Mouse (Mus musculus): ENCODE data around the gene Mindy4. TPM values are rescaled to one million over a fixed set of nuclear protein-coding genes. Genes with fewer than 3 reads are reported as not detected.

Gene Mindy4
- polyA plus RNA-seq, 1 experiment from 2014 or later, result 1.7 TPM

GRCm38 (mm10) chr6:55320894-55321293 is 117.7 kb downstream of the Mindy4 start:
- Histone ChIP-seq H3K4me1 (ENCODE audit: insufficient read depth) (peaks cover 62% of the 10 kb centered on the region), H3K27ac (ENCODE audit: low read depth) (peak overlapping the region; percentile 16; the same call in 1 of the 2 replicates), H3K4me3 (ENCODE audit: low read depth, low read length) (no peak overlapping the region), H3K4me2 (ENCODE audit: low read depth, low read length) (peak overlapping the region; percentile 40; the same call in 1 of the 2 replicates), H3K27me3 (ENCODE audit: insufficient read depth, low read length) (no peaks in the 10 kb centered on the region), H3K36me3 (replicated peaks; ENCODE audit: insufficient read depth, low read length) (no peaks in the 10 kb centered on the region), H3K9ac (replicated peaks) (no peak overlapping the region; the same call in 1 of the 2 replicates), H3K9me3 (ENCODE audit: low read length) (no peaks in the 10 kb centered on the region)
- TF ChIP-seq EP300 (IDR thresholded peaks at IDR 0.05; ENCODE audit: low read depth) (peak; percentile 59), CTCF (IDR thresholded peaks at IDR 0.05; ENCODE audit: low read depth) (peak; percentile 23; the same call in 1 of the 2 replicates)
- no peak for DNase-seq
- 47% methylated on average over 4 of the region's 4 CpGs for WGBS (ENCODE audit: insufficient replicate concordance)
- peak; percentile 40 for ATAC-seq

- DNase-seq, result no peak
- ATAC-seq, result no peak
- no peak overlapping the region; the same call in 1 of the 2 replicates for H3K9ac ChIP-seq (replicated peaks)
- H3K36me3 ChIP-seq (replicated peaks; ENCODE audit: insufficient read depth, low read length), result no peaks in the 10 kb centered on the region
- no peaks in the 10 kb centered on the region for H3K27me3 ChIP-seq (ENCODE audit: insufficient read depth, low read length)
- H3K4me1 ChIP-seq (ENCODE audit: insufficient read depth), result peaks cover 68% of the 10 kb centered on the region
- H3K27ac ChIP-seq (ENCODE audit: low read depth), result peak overlapping the region; percentile 16; the same call in 1 of the 2 replicates
- TF ChIP-seq CTCF (IDR thresholded peaks at IDR 0.05; ENCODE audit: low read depth), result no peak
- TF ChIP-seq EP300 (IDR thresholded peaks at IDR 0.05; ENCODE audit: low read depth), result no peak
- no peak overlapping the region for H3K4me3 ChIP-seq (ENCODE audit: low read depth, low read length)
- peak overlapping the region; percentile 40 for H3K4me2 ChIP-seq (ENCODE audit: low read depth, low read length)
- WGBS (ENCODE audit: insufficient replicate concordance), result 55% methylated on average over 6 of the region's 6 CpGs
- no peaks in the 10 kb centered on the region for H3K9me3 ChIP-seq (ENCODE audit: low read length)
Observed at GRCm38 (mm10) chr6:55321518-55321917, 118.3 kb downstream of the Mindy4 start.

- 70% methylated on average over 2 of the region's 2 CpGs for WGBS (ENCODE audit: insufficient replicate concordance)
- 0 out of 2 replicates have a peak overlapping the region, but pooled peaks have one; percentile 70 for H3K27ac ChIP-seq (ENCODE audit: low read depth)
- peaks cover 71% of the 10 kb centered on the region for H3K4me1 ChIP-seq (ENCODE audit: insufficient read depth)
- peak; percentile 90 for TF ChIP-seq EP300 (IDR thresholded peaks at IDR 0.05; ENCODE audit: low read depth)
- TF ChIP-seq CTCF (IDR thresholded peaks at IDR 0.05; ENCODE audit: low read depth), result no peak
- H3K4me3 ChIP-seq (ENCODE audit: low read depth, low read length), result no peak overlapping the region
- H3K9me3 ChIP-seq (ENCODE audit: low read length), result no peaks in the 10 kb centered on the region
- DNase-seq (no peak), ATAC-seq (no peak)
- H3K36me3 ChIP-seq (replicated peaks; ENCODE audit: insufficient read depth, low read length), result no peaks in the 10 kb centered on the region
- no peaks in the 10 kb centered on the region for H3K27me3 ChIP-seq (ENCODE audit: insufficient read depth, low read length)
- no peak overlapping the region for H3K9ac ChIP-seq (replicated peaks)
- peak overlapping the region; percentile 66 for H3K4me2 ChIP-seq (ENCODE audit: low read depth, low read length)
Observed at GRCm38 (mm10) chr6:55322980-55323379, 119.8 kb downstream of the Mindy4 start.

GRCm38 (mm10) chr6:55323908-55324634 is 120.9 kb downstream of the Mindy4 start:
- Histone ChIP-seq H3K27me3 (ENCODE audit: insufficient read depth, low read length) (no peaks in the 10 kb centered on the region), H3K9ac (replicated peaks) (peak overlapping the region; percentile 51), H3K4me1 (ENCODE audit: insufficient read depth) (peaks cover 75% of the 10 kb centered on the region), H3K36me3 (replicated peaks; ENCODE audit: insufficient read depth, low read length) (no peaks in the 10 kb centered on the region), H3K4me3 (ENCODE audit: low read depth, low read length) (peak overlapping the region; percentile 20; the same call in 1 of the 2 replicates), H3K4me2 (ENCODE audit: low read depth, low read length) (peak overlapping the region; percentile 66), H3K9me3 (ENCODE audit: low read length) (no peaks in the 10 kb centered on the region), H3K27ac (ENCODE audit: low read depth) (peak overlapping the region; percentile 70)
- ATAC-seq, result peak; percentile 88
- WGBS (ENCODE audit: insufficient replicate concordance), result 19% methylated on average over 17 of the region's 17 CpGs
- TF ChIP-seq EP300 (IDR thresholded peaks at IDR 0.05; ENCODE audit: low read depth), result peak; percentile 99
- TF ChIP-seq CTCF (IDR thresholded peaks at IDR 0.05; ENCODE audit: low read depth), result no peak
- peak; percentile 73 for DNase-seq

GRCm38 (mm10) chr6:55324785-55325184 is 121.6 kb downstream of the Mindy4 start:
- DNase-seq (peak; percentile 47), ATAC-seq (peak; percentile 26; the same call in 1 of the 2 replicates)
- Histone ChIP-seq H3K4me2 (ENCODE audit: low read depth, low read length) (peak overlapping the region; percentile 66), H3K9me3 (ENCODE audit: low read length) (no peaks in the 10 kb centered on the region), H3K4me1 (ENCODE audit: insufficient read depth) (peaks cover 68% of the 10 kb centered on the region), H3K27ac (ENCODE audit: low read depth) (peak overlapping the region; percentile 70), H3K36me3 (replicated peaks; ENCODE audit: insufficient read depth, low read length) (no peaks in the 10 kb centered on the region), H3K4me3 (ENCODE audit: low read depth, low read length) (no peak overlapping the region), H3K27me3 (ENCODE audit: insufficient read depth, low read length) (no peaks in the 10 kb centered on the region), H3K9ac (replicated peaks) (peak overlapping the region; percentile 50)
- 32% methylated on average over 1 of the region's 1 CpGs for WGBS (ENCODE audit: insufficient replicate concordance)
- no peak for TF ChIP-seq EP300 (IDR thresholded peaks at IDR 0.05; ENCODE audit: low read depth)
- peak; percentile 77 for TF ChIP-seq CTCF (IDR thresholded peaks at IDR 0.05; ENCODE audit: low read depth)

GRCm38 (mm10) chr6:55326299-55326698 is 123.1 kb downstream of the Mindy4 start:
- Histone ChIP-seq H3K36me3 (replicated peaks; ENCODE audit: insufficient read depth, low read length) (no peaks in the 10 kb centered on the region), H3K4me1 (ENCODE audit: insufficient read depth) (peaks cover 54% of the 10 kb centered on the region), H3K9ac (replicated peaks) (no peak overlapping the region), H3K9me3 (ENCODE audit: low read length) (no peaks in the 10 kb centered on the region), H3K27me3 (ENCODE audit: insufficient read depth, low read length) (no peaks in the 10 kb centered on the region), H3K27ac (ENCODE audit: low read depth) (no peak overlapping the region), H3K4me2 (ENCODE audit: low read depth, low read length) (no peak overlapping the region), H3K4me3 (ENCODE audit: low read depth, low read length) (no peak overlapping the region)
- 23% methylated on average over 4 of the region's 4 CpGs for WGBS (ENCODE audit: insufficient replicate concordance)
- no peak for ATAC-seq
- no peak for TF ChIP-seq EP300 (IDR thresholded peaks at IDR 0.05; ENCODE audit: low read depth)
- TF ChIP-seq CTCF (IDR thresholded peaks at IDR 0.05; ENCODE audit: low read depth), result no peak
- no peak for DNase-seq
